Mouse (Mus musculus) embryo, embryonic 10 days (tissue): Measurements from ENCODE around the gene Ms4a12.
"Not testable (repeated sequence)": the region's sequence is repeated elsewhere in the genome, so short reads cannot be mapped to it uniquely, and the experiment has no call there.

Experiments used
- DNase-seq: peaks from one replicate; pipeline ENCODE4 v3.0.0-alpha.2; 2015; ENCODE audit warnings: low spot score

Gene Ms4a12

GRCm38 (mm10) chr19:11232348-11232747 is at the start of gene Ms4a12:
Gene Ms4a12, minus strand, starts transcription at chr19:11232448.
- DNase-seq, result no peak

GRCm38 (mm10) chr19:11280223-11280622 is 48.0 kb upstream of the Ms4a12 start:
- DNase-seq, result no peak

GRCm38 (mm10) chr19:11276431-11276830 is 44.2 kb upstream of the Ms4a12 start:
- DNase-seq, result no peak

- DNase-seq, result no peak
These were observed 34.7 kb upstream of the Ms4a12 start for GRCm38 (mm10) chr19:11266956-11267355.

- no peak for DNase-seq
These were observed 34.0 kb upstream of the Ms4a12 start, which contains the start of gene Ms4a1 for GRCm38 (mm10) chr19:11266052-11266845. Gene Ms4a1, minus strand, starts transcription at chr19:11266241.

- no peak for DNase-seq
These were observed 32.4 kb upstream of the Ms4a12 start for GRCm38 (mm10) chr19:11264602-11265185.

- no peak for DNase-seq
These were observed 31.3 kb upstream of the Ms4a12 start for GRCm38 (mm10) chr19:11263549-11263948.

GRCm38 (mm10) chr19:11262932-11263331 is 30.7 kb upstream of the Ms4a12 start:
- DNase-seq, result not testable (repeated sequence)

- DNase-seq, result no peak
These were observed 29.3 kb upstream of the Ms4a12 start for GRCm38 (mm10) chr19:11261522-11261921.

GRCm38 (mm10) chr19:11244230-11244629 is 12.0 kb upstream of the Ms4a12 start:
- no peak for DNase-seq

GRCm38 (mm10) chr19:11242560-11242959 is 10.3 kb upstream of the Ms4a12 start:
- DNase-seq, result no peak

- no peak for DNase-seq
These were observed 3.6 kb upstream of the Ms4a12 start for GRCm38 (mm10) chr19:11235820-11236219.

GRCm38 (mm10) chr19:11234921-11235735 is 2.9 kb upstream of the Ms4a12 start:
- DNase-seq, result no peak

- no peak for DNase-seq
These were observed 2.0 kb upstream of the Ms4a12 start for GRCm38 (mm10) chr19:11234244-11234643.

- DNase-seq, result no peak
These were observed 35.7 kb downstream of the Ms4a12 start, which contains the start of gene Ms4a13 for GRCm38 (mm10) chr19:11196546-11196945. Gene Ms4a13, minus strand, starts transcription at chr19:11196737.

GRCm38 (mm10) chr19:11192552-11192951 is 39.7 kb downstream of the Ms4a12 start:
- DNase-seq, result no peak

- DNase-seq, result peak; percentile 48
These were observed 48.1 kb downstream of the Ms4a12 start for GRCm38 (mm10) chr19:11184121-11184520.

- no peak for DNase-seq
These were observed 54.8 kb downstream of the Ms4a12 start for GRCm38 (mm10) chr19:11177464-11177863.

GRCm38 (mm10) chr19:11165172-11165571 is 67.1 kb downstream of the Ms4a12 start, which contains the start of gene 1700025F22Rik:
Gene 1700025F22Rik, minus strand, starts transcription at chr19:11165320.
- DNase-seq, result no peak
